Mouse (Mus musculus): Measurements from ENCODE around the gene Dcps. TPM values are rescaled to one million over a fixed set of nuclear protein-coding genes. Genes with fewer than 3 reads are reported as not detected.
"Not testable (repeated sequence)": the region's sequence is repeated elsewhere in the genome, so short reads cannot be mapped to it uniquely, and the experiment has no call there.

Dcps gene
- polyA plus RNA-seq, 1 experiment from 2014 or later: 85.6 TPM

- Histone ChIP-seq H3K4me2 (replicated peaks) (no peak overlapping the region), H3K36me3 (no peaks in the 10 kb centered on the region), H3K4me1 (peaks cover 11% of the 10 kb centered on the region), H3K27ac (replicated peaks) (0 out of 2 replicates have a peak overlapping the region, but pooled peaks have one; percentile 0), H3K4me3 (no peak overlapping the region), H3K9ac (replicated peaks) (0 out of 2 replicates have a peak overlapping the region, but pooled peaks have one; percentile 10), H3K27me3 (no peaks in the 10 kb centered on the region), H3K9me3 (no peaks in the 10 kb centered on the region)
- WGBS: 4% methylated on average over 9 of the region's 9 CpGs
- peak; percentile 64 for ATAC-seq (replicated peaks)
These were observed 8.8 kb downstream of the Dcps start for GRCm38 (mm10) chr9:35166798-35167635.

- peak; percentile 70; the same call in 1 of the 2 replicates for ATAC-seq (replicated peaks)
- no peak overlapping the region for H3K27ac ChIP-seq (replicated peaks)
These were observed 9.6 kb downstream of the Dcps start for GRCm38 (mm10) chr9:35166144-35166797.

GRCm38 (mm10) chr9:35164142-35164874 lies 11.6 kb downstream of the Dcps start:
- no peak for ATAC-seq (replicated peaks)
- Histone ChIP-seq H3K4me2 (replicated peaks) (no peak overlapping the region), H3K36me3 (no peaks in the 10 kb centered on the region), H3K4me1 (peaks cover 14% of the 10 kb centered on the region), H3K27ac (replicated peaks) (no peak overlapping the region), H3K9ac (replicated peaks) (no peak overlapping the region), H3K27me3 (no peaks in the 10 kb centered on the region), H3K9me3 (no peaks in the 10 kb centered on the region), H3K4me3 (no peak overlapping the region)
- WGBS: 83% methylated on average over 5 of the region's 5 CpGs

More at GRCm38 (mm10) chr9:35166144-35166797, 9.6 kb downstream of the Dcps start:
- Histone ChIP-seq H3K9ac (replicated peaks) (no peak overlapping the region), H3K9me3 (no peaks in the 10 kb centered on the region), H3K27me3 (no peaks in the 10 kb centered on the region), H3K4me1 (peaks cover 14% of the 10 kb centered on the region), H3K36me3 (no peaks in the 10 kb centered on the region), H3K4me3 (no peak overlapping the region), H3K4me2 (replicated peaks) (no peak overlapping the region)
- 22% methylated on average over 3 of the region's 3 CpGs for WGBS

- Histone ChIP-seq H3K9me3 (no peaks in the 10 kb centered on the region), H3K4me3 (no peak overlapping the region), H3K4me1 (peaks cover 14% of the 10 kb centered on the region), H3K27ac (replicated peaks) (no peak overlapping the region), H3K4me2 (replicated peaks) (no peak overlapping the region), H3K36me3 (no peaks in the 10 kb centered on the region), H3K27me3 (no peaks in the 10 kb centered on the region), H3K9ac (replicated peaks) (no peak overlapping the region)
- WGBS: 75% methylated on average over 11 of the region's 11 CpGs
- ATAC-seq (replicated peaks): no peak
These were observed 12.7 kb downstream of the Dcps start for GRCm38 (mm10) chr9:35163011-35163690.

GRCm38 (mm10) chr9:35161721-35162120 lies 14.1 kb downstream of the Dcps start:
- no peaks in the 10 kb centered on the region for H3K9me3 ChIP-seq
- no peak for ATAC-seq (replicated peaks)
- no peaks in the 10 kb centered on the region for H3K27me3 ChIP-seq
- peaks cover 7% of the 10 kb centered on the region; the same call in 1 of the 2 replicates for H3K4me1 ChIP-seq
- H3K9ac ChIP-seq (replicated peaks): no peak overlapping the region
- H3K4me2 ChIP-seq (replicated peaks): no peak overlapping the region
- H3K27ac ChIP-seq (replicated peaks): no peak overlapping the region
- WGBS: 89% methylated on average over 7 of the region's 7 CpGs
- no peak overlapping the region for H3K4me3 ChIP-seq
- no peaks in the 10 kb centered on the region for H3K36me3 ChIP-seq

DNA sequence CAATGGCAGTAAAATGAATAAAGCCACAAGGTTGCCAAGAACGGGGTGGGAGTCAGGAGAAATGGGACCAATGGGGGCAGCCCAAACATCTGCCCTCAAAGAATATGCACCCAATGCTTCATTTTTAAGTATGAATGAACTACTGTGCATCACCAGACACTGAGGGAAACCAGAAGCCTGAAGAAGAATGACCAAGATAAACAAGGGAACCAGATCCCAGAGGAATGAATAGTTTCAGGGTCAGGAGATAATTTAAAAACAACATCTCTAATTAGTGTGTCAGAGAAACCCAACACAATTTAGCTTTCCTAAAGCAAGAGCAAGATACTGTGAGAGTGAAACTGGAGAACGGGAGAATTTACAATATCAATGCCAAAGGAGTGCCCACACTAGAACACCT lies 15.2 kb downstream of the Dcps start:
- Histone ChIP-seq H3K9ac (replicated peaks) (no peak overlapping the region), H3K27ac (replicated peaks) (no peak overlapping the region), H3K36me3 (no peaks in the 10 kb centered on the region), H3K4me3 (no peak overlapping the region), H3K4me1 (0 out of 2 replicates have a peak, but pooled peaks cover 3% of the 10 kb centered on the region), H3K27me3 (no peaks in the 10 kb centered on the region), H3K9me3 (no peaks in the 10 kb centered on the region), H3K4me2 (replicated peaks) (no peak overlapping the region)
- no peak for ATAC-seq (replicated peaks)
- 81% methylated on average over 2 of the region's 2 CpGs for WGBS

- Histone ChIP-seq H3K4me2 (replicated peaks) (no peak overlapping the region), H3K9me3 (no peaks in the 10 kb centered on the region), H3K27me3 (no peaks in the 10 kb centered on the region), H3K36me3 (no peaks in the 10 kb centered on the region), H3K4me3 (no peak overlapping the region), H3K9ac (replicated peaks) (no peak overlapping the region), H3K4me1 (0 out of 2 replicates have a peak, but pooled peaks cover 3% of the 10 kb centered on the region), H3K27ac (replicated peaks) (no peak overlapping the region)
- no peak for ATAC-seq (replicated peaks)
- 82% methylated on average over 3 of the region's 3 CpGs for WGBS
These were observed 17.4 kb downstream of the Dcps start for GRCm38 (mm10) chr9:35158477-35158876.

GRCm38 (mm10) chr9:35156862-35157261 lies 19.0 kb downstream of the Dcps start:
- Histone ChIP-seq H3K4me1 (0 out of 2 replicates have a peak, but pooled peaks cover 3% of the 10 kb centered on the region), H3K27ac (replicated peaks) (no peak overlapping the region), H3K4me2 (replicated peaks) (no peak overlapping the region), H3K9me3 (no peaks in the 10 kb centered on the region), H3K27me3 (no peaks in the 10 kb centered on the region), H3K9ac (replicated peaks) (no peak overlapping the region), H3K4me3 (no peak overlapping the region), H3K36me3 (no peaks in the 10 kb centered on the region)
- WGBS: 90% methylated on average over 4 of the region's 4 CpGs
- ATAC-seq (replicated peaks): no peak

- no peak overlapping the region for H3K9ac ChIP-seq (replicated peaks)
- no peak overlapping the region for H3K4me2 ChIP-seq (replicated peaks)
- H3K27me3 ChIP-seq: no peaks in the 10 kb centered on the region
- no peaks in the 10 kb centered on the region for H3K4me1 ChIP-seq
- WGBS: 96% methylated on average over 5 of the region's 5 CpGs
- no peaks in the 10 kb centered on the region for H3K9me3 ChIP-seq
- ATAC-seq (replicated peaks): no peak
- H3K36me3 ChIP-seq: no peaks in the 10 kb centered on the region
- no peak overlapping the region for H3K27ac ChIP-seq (replicated peaks)
- no peak overlapping the region for H3K4me3 ChIP-seq
These were observed 19.7 kb downstream of the Dcps start for GRCm38 (mm10) chr9:35156002-35156710.

DNA sequence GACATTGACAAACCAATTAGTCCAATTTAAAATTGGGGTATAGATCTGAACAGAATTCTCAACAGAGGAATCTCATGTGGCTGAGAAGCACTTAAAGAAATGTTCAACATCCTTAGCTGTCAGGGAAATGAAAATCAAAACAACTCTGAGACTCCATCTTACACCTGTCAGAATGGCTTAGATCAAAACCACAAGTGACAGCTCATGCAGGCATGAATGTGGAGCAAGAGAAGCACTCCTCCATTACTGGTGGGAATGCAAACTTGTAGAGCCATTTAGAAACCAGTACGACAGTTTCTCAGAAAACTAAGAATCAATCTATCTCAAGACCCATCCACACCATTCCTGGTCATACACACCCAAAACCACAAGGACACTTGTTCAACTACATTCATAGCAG lies 22.9 kb downstream of the Dcps start:
- no peak overlapping the region for H3K27ac ChIP-seq (replicated peaks)
- H3K27me3 ChIP-seq: no peaks in the 10 kb centered on the region
- no peak overlapping the region for H3K4me2 ChIP-seq (replicated peaks)
- ATAC-seq (replicated peaks): no peak
- no peaks in the 10 kb centered on the region for H3K36me3 ChIP-seq
- no peaks in the 10 kb centered on the region for H3K4me1 ChIP-seq
- no peaks in the 10 kb centered on the region for H3K9me3 ChIP-seq
- no peak overlapping the region for H3K4me3 ChIP-seq
- 85% methylated on average over 1 of the region's 1 CpGs for WGBS
- no peak overlapping the region for H3K9ac ChIP-seq (replicated peaks)

- not testable (repeated sequence) for H3K4me3 ChIP-seq; ATAC-seq (replicated peaks); H3K4me2 ChIP-seq (replicated peaks); H3K9ac ChIP-seq (replicated peaks); H3K4me1 ChIP-seq; H3K27ac ChIP-seq (replicated peaks); H3K36me3 ChIP-seq; H3K27me3 ChIP-seq; H3K9me3 ChIP-seq
These were observed 27.0 kb downstream of the Dcps start for GRCm38 (mm10) chr9:35148822-35149221.
